Mouse (Mus musculus): ENCODE results near the gene Emd.
A peak's percentile ranks its signal among the peaks of the same experiment; 100 is the strongest.
"Not testable (repeated sequence)": the region's sequence is repeated elsewhere in the genome, so short reads cannot be mapped to it uniquely, and the experiment has no call there.

Emd gene

GRCm38 (mm10) chrX:74254153-74254887, at the start of gene Emd:
Gene Emd, plus strand, starts transcription at chrX:74254687.
- peak; percentile 94 for ATAC-seq (ENCODE audit: insufficient number of reproducible peaks, low FRiP score, low TSS enrichment)

- no peak for ATAC-seq (ENCODE audit: insufficient number of reproducible peaks, low FRiP score, low TSS enrichment)
Measured at GRCm38 (mm10) chrX:74218496-74218895, 36.0 kb upstream of the Emd start.

GRCm38 (mm10) chrX:74219449-74219848, 35.0 kb upstream of the Emd start:
- no peak for ATAC-seq (ENCODE audit: insufficient number of reproducible peaks, low FRiP score, low TSS enrichment)

GRCm38 (mm10) chrX:74220099-74220498, 34.4 kb upstream of the Emd start:
- ATAC-seq (ENCODE audit: insufficient number of reproducible peaks, low FRiP score, low TSS enrichment) = not testable (repeated sequence)

- ATAC-seq (ENCODE audit: insufficient number of reproducible peaks, low FRiP score, low TSS enrichment) = no peak
Measured at GRCm38 (mm10) chrX:74230038-74230437, 24.4 kb upstream of the Emd start.

- no peak for ATAC-seq (ENCODE audit: insufficient number of reproducible peaks, low FRiP score, low TSS enrichment)
Measured at GRCm38 (mm10) chrX:74233196-74233595, 21.3 kb upstream of the Emd start.

- no peak for ATAC-seq (ENCODE audit: insufficient number of reproducible peaks, low FRiP score, low TSS enrichment)
Measured at GRCm38 (mm10) chrX:74240332-74240731, 14.2 kb upstream of the Emd start.

- no peak for ATAC-seq (ENCODE audit: insufficient number of reproducible peaks, low FRiP score, low TSS enrichment)
Measured at GRCm38 (mm10) chrX:74243396-74243795, 11.1 kb upstream of the Emd start.

- ATAC-seq (ENCODE audit: insufficient number of reproducible peaks, low FRiP score, low TSS enrichment) = no peak
Measured at GRCm38 (mm10) chrX:74243807-74244206, 10.7 kb upstream of the Emd start.

- ATAC-seq (ENCODE audit: insufficient number of reproducible peaks, low FRiP score, low TSS enrichment) = no peak
Measured at GRCm38 (mm10) chrX:74244614-74245083, 9.8 kb upstream of the Emd start.

- ATAC-seq (ENCODE audit: insufficient number of reproducible peaks, low FRiP score, low TSS enrichment) = no peak
Measured at GRCm38 (mm10) chrX:74245107-74245506, 9.4 kb upstream of the Emd start.

GRCm38 (mm10) chrX:74245687-74246086, 8.8 kb upstream of the Emd start:
- peak; percentile 46; the same call in 1 of the 2 replicates for ATAC-seq (ENCODE audit: insufficient number of reproducible peaks, low FRiP score, low TSS enrichment)

- peak; percentile 85 for ATAC-seq (ENCODE audit: insufficient number of reproducible peaks, low FRiP score, low TSS enrichment)
Measured at GRCm38 (mm10) chrX:74246213-74246681, 8.2 kb upstream of the Emd start.

- ATAC-seq (ENCODE audit: insufficient number of reproducible peaks, low FRiP score, low TSS enrichment) = no peak
Measured at GRCm38 (mm10) chrX:74246693-74247092, 7.8 kb upstream of the Emd start.

- ATAC-seq (ENCODE audit: insufficient number of reproducible peaks, low FRiP score, low TSS enrichment) = no peak
Measured at GRCm38 (mm10) chrX:74248651-74249050, 5.8 kb upstream of the Emd start.

- ATAC-seq (ENCODE audit: insufficient number of reproducible peaks, low FRiP score, low TSS enrichment) = peak; percentile 36
Measured at GRCm38 (mm10) chrX:74249615-74250014, 4.9 kb upstream of the Emd start, which contains the start of gene Flna. Gene Flna, minus strand, starts transcription at chrX:74249820.

GRCm38 (mm10) chrX:74254888-74255565, 540 bp downstream of the Emd start:
- peak; percentile 47; the same call in 1 of the 2 replicates for ATAC-seq (ENCODE audit: insufficient number of reproducible peaks, low FRiP score, low TSS enrichment)

- no peak for ATAC-seq (ENCODE audit: insufficient number of reproducible peaks, low FRiP score, low TSS enrichment)
Measured at GRCm38 (mm10) chrX:74257746-74258145, 3.3 kb downstream of the Emd start.

GRCm38 (mm10) chrX:74269736-74270061, 15.2 kb downstream of the Emd start:
- 0 out of 2 replicates have a peak, but pooled peaks have one; percentile 7 for ATAC-seq (ENCODE audit: insufficient number of reproducible peaks, low FRiP score, low TSS enrichment)

GRCm38 (mm10) chrX:74270062-74270901, 15.8 kb downstream of the Emd start, which contains the start of gene Rpl10:
Gene Rpl10, plus strand, starts transcription at chrX:74270812.
- ATAC-seq (ENCODE audit: insufficient number of reproducible peaks, low FRiP score, low TSS enrichment) = peak; percentile 96

Measured in cerebellum, adult (tissue).